Mouse (Mus musculus) small intestine, adult 10 weeks (tissue): Measurements from ENCODE around the gene H2-Oa. TPM values are rescaled to one million over a fixed set of nuclear protein-coding genes. Genes with fewer than 3 reads are reported as not detected.

Experiments
- polyA plus RNA-seq: library from polyadenylated mRNA; stranded (reverse); fragments of 350-450 nt; fragmentation: Illumina TruSeq; extraction: RNeasy Lipid Tissue Mini Kit (QIAGEN cat#74804); gene quantifications from one replicate; pipeline ENCODE4 v1.2.3, GENCODE M21; 2014; ENCODE audit warnings: low replicate concordance

Gene H2-Oa
- polyA plus RNA-seq: not detected

GRCm38 (mm10) chr17:34092197-34092875 lies at the start of gene H2-Oa:
Gene H2-Oa (plus strand): TSS chr17:34092340.

DNA sequence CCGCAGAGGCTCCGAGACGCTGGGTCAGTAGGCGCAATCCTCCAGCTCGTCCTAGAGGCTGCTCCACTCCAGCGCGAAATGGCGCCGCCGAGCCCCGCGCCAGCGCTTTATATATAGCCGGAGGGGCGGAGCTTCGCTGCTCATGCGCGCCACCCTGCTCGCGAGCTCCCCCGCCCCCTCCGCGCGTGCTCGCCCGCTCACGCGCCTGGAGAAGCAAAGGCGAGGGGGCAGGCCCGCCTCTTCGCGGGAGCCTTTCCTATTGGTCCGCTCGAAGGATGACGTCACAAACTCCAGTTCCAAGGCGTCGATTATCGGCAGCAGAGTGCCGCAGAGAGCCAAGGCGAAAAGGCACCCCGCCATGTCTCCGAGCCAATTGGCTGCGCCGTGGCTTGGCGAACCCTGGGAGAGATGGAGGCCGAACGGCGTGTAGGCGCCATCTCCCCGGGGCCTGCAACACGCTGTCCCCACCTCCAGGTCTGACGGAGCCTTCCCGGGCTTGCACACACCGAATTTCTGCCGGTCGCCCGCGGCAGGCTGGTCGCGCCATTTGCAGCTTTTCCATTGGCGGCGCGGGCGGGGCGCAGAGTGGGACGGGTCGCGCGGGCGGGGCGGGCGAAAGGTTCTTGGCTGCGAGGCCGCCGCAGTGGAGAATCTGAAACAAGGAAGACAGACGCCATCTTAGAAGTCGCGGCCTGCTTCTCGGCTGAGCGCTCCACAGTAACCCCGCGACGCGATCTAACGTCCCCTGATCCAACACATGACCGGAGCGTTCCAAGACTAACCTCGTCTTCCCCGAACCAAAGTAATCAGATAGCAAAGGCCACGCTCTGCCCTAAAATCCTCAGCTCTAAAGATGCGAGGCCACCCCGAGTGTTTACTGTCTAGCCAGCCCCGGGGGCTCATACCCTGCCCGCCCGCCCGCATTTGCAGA lies 27.4 kb downstream of the H2-Oa start, which contains the start of gene H2-DMa:
TSS of gene H2-DMa (plus strand) at position 293 of the 931 bp plus-strand sequence.

GRCm38 (mm10) chr17:34122188-34122984 lies 30.2 kb downstream of the H2-Oa start, which contains the start of gene Brd2:
Gene Brd2 (minus strand): TSS chr17:34122634.

DNA sequence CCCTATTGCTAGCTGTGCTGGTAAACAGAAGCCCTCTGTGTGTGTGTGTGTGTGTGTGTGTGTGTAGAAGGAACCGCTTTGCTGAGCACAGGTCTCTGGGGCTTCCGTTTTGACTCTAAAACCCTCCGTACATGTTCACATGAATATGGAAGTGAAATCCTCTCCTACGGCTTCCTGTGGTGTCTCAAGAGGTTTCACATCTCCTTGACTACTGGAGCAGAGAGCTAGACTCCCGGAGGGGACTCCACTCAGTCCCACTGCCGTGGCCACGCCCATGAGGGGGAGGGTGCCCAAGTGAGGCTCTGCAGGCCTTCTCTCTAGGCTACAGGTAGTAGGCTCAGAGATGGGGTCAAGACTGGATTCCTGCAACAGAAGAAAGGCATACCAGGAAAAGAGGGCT lies 50.9 kb downstream of the H2-Oa start, which contains the start of gene H2-DMb2:
TSS of gene H2-DMb2 (plus strand) at position 275 of the 400 bp plus-strand sequence.

Other genes starting within 250 kb of the H2-Oa start
- gene Cd320, start 249.2 kb upstream of the H2-Oa start, polyA plus RNA-seq: 0.85 TPM
- gene Gm7029, start 218.5 kb upstream of the H2-Oa start, polyA plus RNA-seq: not detected
- gene Kifc1, start 201.7 kb upstream of the H2-Oa start, polyA plus RNA-seq: 2.4 TPM
- not detected for gene Platr17, start 187.2 kb upstream of the H2-Oa start, polyA plus RNA-seq
- gene Daxx, start 182.9 kb upstream of the H2-Oa start, polyA plus RNA-seq: 2.6 TPM
- gene Tapbp, start 176.4 kb upstream of the H2-Oa start, polyA plus RNA-seq: 57.9 TPM
- gene Zbtb22, start 176.4 kb upstream of the H2-Oa start, polyA plus RNA-seq: 0.78 TPM
- gene Rgl2, start 162.8 kb upstream of the H2-Oa start, polyA plus RNA-seq: 2.2 TPM
- gene Pfdn6, start 152.0 kb upstream of the H2-Oa start, polyA plus RNA-seq: 6.7 TPM
- gene Wdr46, start 151.7 kb upstream of the H2-Oa start, polyA plus RNA-seq: 0.26 TPM
- gene B3galt4, start 140.9 kb upstream of the H2-Oa start, polyA plus RNA-seq: not detected
- gene Vps52, start 136.5 kb upstream of the H2-Oa start, polyA plus RNA-seq: 2.0 TPM
- gene Rps18, start 136.3 kb upstream of the H2-Oa start, polyA plus RNA-seq: 6.8 TPM
- gene H2-K1, start 92.0 kb upstream of the H2-Oa start, polyA plus RNA-seq: 431 TPM
- 0.74 TPM for gene Ring1, start 67.7 kb upstream of the H2-Oa start, polyA plus RNA-seq
- not detected for gene H2-Ke6, start 64.3 kb upstream of the H2-Oa start, polyA plus RNA-seq
- gene Slc39a7, start 60.7 kb upstream of the H2-Oa start, polyA plus RNA-seq: 0.48 TPM
- 0.22 TPM for gene Rxrb, start 60.5 kb upstream of the H2-Oa start, polyA plus RNA-seq
- gene Col11a2, start 52.9 kb upstream of the H2-Oa start, polyA plus RNA-seq: not detected
- gene H2-DMa, start 27.2 kb downstream of the H2-Oa start, polyA plus RNA-seq: 1.6 TPM
- 197 TPM for gene Brd2, start 30.3 kb downstream of the H2-Oa start, polyA plus RNA-seq
- gene H2-DMb2, start 51.0 kb downstream of the H2-Oa start, polyA plus RNA-seq: 1.5 TPM
- 12.1 TPM for gene H2-DMb1, start 60.7 kb downstream of the H2-Oa start, polyA plus RNA-seq
- 5.6 TPM for gene Tap1, start 95.2 kb downstream of the H2-Oa start, polyA plus RNA-seq
- gene Psmb9, start 95.4 kb downstream of the H2-Oa start, polyA plus RNA-seq: 5.8 TPM
- 7.2 TPM for gene Psmb8, start 105.4 kb downstream of the H2-Oa start, polyA plus RNA-seq
- gene Tap2, start 111.2 kb downstream of the H2-Oa start, polyA plus RNA-seq: not detected
- 13.2 TPM for gene H2-Ob, start 146.6 kb downstream of the H2-Oa start, polyA plus RNA-seq
- gene H2-Ab1, start 165.3 kb downstream of the H2-Oa start, polyA plus RNA-seq: 39.7 TPM
- gene H2-Aa, start 195.5 kb downstream of the H2-Oa start, polyA plus RNA-seq: 122 TPM
- 5.2 TPM for gene H2-Eb1, start 213.5 kb downstream of the H2-Oa start, polyA plus RNA-seq
- gene H2-Eb2, start 233.3 kb downstream of the H2-Oa start, polyA plus RNA-seq: 2.7 TPM